Mouse (Mus musculus): ENCODE data around the gene Kcnma1.

GRCm38 (mm10) chr14:23565931-23566330 is 448.4 kb downstream of the Kcnma1 start:
- no peak for TF ChIP-seq CTCF (IDR thresholded peaks at IDR 0.05; ENCODE audit: insufficient read depth, low read depth, low read length)
- no peak for TF ChIP-seq POLR2A (IDR thresholded peaks at IDR 0.05; ENCODE audit: insufficient read depth, low read depth, low read length)

Data from olfactory bulb, adult 2 months (tissue).